Mouse (Mus musculus) urinary bladder, postnatal 14 days (tissue): ENCODE measurements around the gene Uhrf1bp1.

Source experiments
- DNase-seq: peaks from one replicate; pipeline ENCODE4 v3.0.0; 2021; ENCODE audit warnings: low spot score

The Uhrf1bp1 gene

GRCm38 (mm10) chr17:27839469-27840252 is 16.6 kb upstream of the Uhrf1bp1 start:
- peak; percentile 96 for DNase-seq

- no peak for DNase-seq
Measured at GRCm38 (mm10) chr17:27848351-27848750, 7.9 kb upstream of the Uhrf1bp1 start.

GRCm38 (mm10) chr17:27851076-27851475 is 5.2 kb upstream of the Uhrf1bp1 start:
- DNase-seq: no peak

- peak; percentile 56 for DNase-seq
Measured at GRCm38 (mm10) chr17:27856798-27857648, 782 bp downstream of the Uhrf1bp1 start.

- DNase-seq: no peak
Measured at GRCm38 (mm10) chr17:27857649-27858475, 1.6 kb downstream of the Uhrf1bp1 start.

GRCm38 (mm10) chr17:27859131-27859530 is 2.9 kb downstream of the Uhrf1bp1 start:
- no peak for DNase-seq

- no peak for DNase-seq
Measured at GRCm38 (mm10) chr17:27865461-27865860, 9.2 kb downstream of the Uhrf1bp1 start.

GRCm38 (mm10) chr17:27866737-27867136 is 10.5 kb downstream of the Uhrf1bp1 start:
- no peak for DNase-seq

- DNase-seq: no peak
Measured at GRCm38 (mm10) chr17:27871851-27872250, 15.6 kb downstream of the Uhrf1bp1 start.

- no peak for DNase-seq
Measured at GRCm38 (mm10) chr17:27873583-27873982, 17.3 kb downstream of the Uhrf1bp1 start.

- no peak for DNase-seq
Measured at GRCm38 (mm10) chr17:27874510-27874909, 18.3 kb downstream of the Uhrf1bp1 start.

GRCm38 (mm10) chr17:27881518-27881917 is 25.3 kb downstream of the Uhrf1bp1 start:
- DNase-seq: peak; percentile 24

- DNase-seq: no peak
Measured at GRCm38 (mm10) chr17:27883129-27883528, 26.9 kb downstream of the Uhrf1bp1 start.

GRCm38 (mm10) chr17:27883994-27884393 is 27.8 kb downstream of the Uhrf1bp1 start:
- no peak for DNase-seq

GRCm38 (mm10) chr17:27886499-27887210 is 30.4 kb downstream of the Uhrf1bp1 start:
- DNase-seq: no peak

GRCm38 (mm10) chr17:27907512-27908205 is 51.4 kb downstream of the Uhrf1bp1 start:
- peak; percentile 94 for DNase-seq

- DNase-seq: no peak
Measured at GRCm38 (mm10) chr17:27908206-27908887, 52.1 kb downstream of the Uhrf1bp1 start.

- peak; percentile 89 for DNase-seq
Measured at GRCm38 (mm10) chr17:27908888-27909621, 52.8 kb downstream of the Uhrf1bp1 start, which contains the start of gene Anks1. Anks1 (plus strand) TSS chr17:27909306.
